Mouse (Mus musculus) left cerebral cortex, postnatal 36 days (tissue): ENCODE data around the gene Ascl3. TPM values are rescaled to one million over a fixed set of nuclear protein-coding genes. Genes with fewer than 3 reads are reported as not detected.
A peak's percentile ranks its signal among the peaks of the same experiment; 100 is the strongest.

ENCODE experiments used
- DNase-seq, 2 experiments: peaks; one replicate each; pipeline ENCODE4 v3.0.0; 2021 to 2022; ENCODE audit warnings: low spot score in 2 of 2, mixed read lengths in 1 of 2
- intact Hi-C: fragments of 180-260 bp; cut with DNase I; formaldehyde crosslinking; loops from one replicate; pipeline ENCODE4 v1.15.1; 2025
- total RNA-seq, 2 experiments: library from RNA; stranded (reverse); gene quantifications; 2 replicates each; pipeline ENCODE4 v1.2.3; 2021

The Ascl3 gene
- total RNA-seq = not detected

DNA sequence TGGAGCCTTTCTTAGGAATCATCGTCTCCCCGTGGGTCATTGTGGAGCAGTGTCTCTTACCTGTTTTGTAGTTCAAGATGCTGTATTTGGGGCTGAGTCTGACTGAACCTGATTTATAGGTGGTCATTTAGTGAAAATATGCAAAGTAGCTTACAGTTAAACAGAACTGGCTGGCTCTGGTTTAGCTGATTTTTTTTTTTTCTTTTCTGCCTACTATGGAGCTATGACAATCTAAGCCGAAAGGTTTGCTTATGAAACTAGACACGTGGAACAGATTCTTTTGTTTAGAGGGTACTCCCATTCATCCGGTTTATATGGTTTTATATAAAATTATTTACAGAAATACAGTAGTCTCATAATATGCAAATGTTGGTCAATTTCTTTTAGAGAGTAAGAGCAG lies at the start of gene Ascl3:
Gene Ascl3 (minus strand): TSS at position 101 of the 400 bp plus-strand sequence.
- intact Hi-C loops = no loop called here
- no peak for DNase-seq

DNA sequence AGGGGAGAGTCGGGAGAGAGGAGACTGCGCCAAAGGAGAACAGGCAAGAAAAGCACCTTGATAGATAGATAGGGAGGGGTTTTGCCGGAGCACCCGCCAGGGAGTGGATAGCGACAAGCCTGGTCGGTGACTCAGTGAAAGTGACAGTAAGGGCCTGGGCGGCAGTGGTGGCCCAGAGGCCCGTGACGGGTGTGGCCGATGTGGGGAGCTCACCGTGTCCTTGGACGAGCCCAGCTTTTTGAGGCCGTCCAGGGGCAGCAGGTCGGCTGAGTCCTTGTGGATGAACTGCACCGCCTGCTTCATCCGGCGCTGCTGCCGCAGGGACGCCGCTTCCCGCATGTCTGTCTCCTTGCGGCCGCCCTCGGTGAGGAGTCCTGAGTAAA lies 49.6 kb upstream of the Ascl3 start:
- intact Hi-C loops = no loop called here
- DNase-seq = no peak

DNA sequence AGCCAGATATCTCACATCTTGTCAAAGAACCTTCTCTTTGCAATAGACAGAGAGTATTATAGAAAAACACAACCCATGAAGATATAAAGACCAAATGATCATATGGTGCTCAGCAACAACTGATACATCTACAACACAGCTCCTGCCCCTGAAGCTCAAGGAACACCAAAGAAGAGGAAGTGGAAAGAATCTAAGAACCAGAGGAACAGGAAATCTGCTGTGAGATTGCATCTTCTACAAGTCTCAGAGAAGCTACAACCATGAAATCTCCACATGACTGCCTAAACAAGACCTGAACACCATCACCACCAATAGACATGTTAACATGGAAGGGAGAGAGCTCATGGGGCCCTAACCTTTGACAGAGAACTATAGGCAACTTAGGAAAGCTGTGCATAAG lies 40.7 kb upstream of the Ascl3 start:
- intact Hi-C loops = no loop called here
- no peak for DNase-seq

DNA sequence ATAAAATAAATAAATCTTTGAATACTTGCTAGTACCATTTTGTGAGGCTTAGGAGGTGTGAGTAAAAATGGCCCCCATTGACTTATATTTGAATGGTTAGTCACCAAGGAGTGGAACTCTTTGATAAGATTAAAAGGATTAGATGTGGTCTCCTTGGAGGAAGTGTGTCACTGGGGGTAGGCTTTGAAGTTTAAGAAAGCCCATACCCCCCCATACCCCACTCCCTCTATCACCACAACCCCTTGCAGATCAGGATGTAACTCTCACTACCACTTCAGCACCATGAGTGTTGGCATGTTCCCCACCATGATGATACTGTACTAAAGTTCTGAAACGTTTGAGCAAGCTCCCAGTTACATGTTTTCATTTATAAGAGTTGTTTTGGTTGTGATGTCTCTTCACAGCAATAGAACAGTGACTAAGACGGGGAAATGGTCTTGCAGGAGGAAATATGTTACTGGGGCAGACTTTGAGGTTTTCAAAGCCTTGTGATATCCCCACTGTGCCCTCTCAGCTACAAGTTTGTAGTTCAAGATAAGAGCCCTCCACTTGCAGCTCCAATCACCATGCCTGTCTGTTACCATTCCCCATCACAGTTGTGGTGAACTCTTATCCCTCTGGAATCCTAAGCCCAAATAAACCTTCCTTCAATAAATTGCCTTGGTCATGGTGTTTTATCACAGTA lies 37.3 kb upstream of the Ascl3 start:
- intact Hi-C loops = no loop called here
- no peak for DNase-seq

DNA sequence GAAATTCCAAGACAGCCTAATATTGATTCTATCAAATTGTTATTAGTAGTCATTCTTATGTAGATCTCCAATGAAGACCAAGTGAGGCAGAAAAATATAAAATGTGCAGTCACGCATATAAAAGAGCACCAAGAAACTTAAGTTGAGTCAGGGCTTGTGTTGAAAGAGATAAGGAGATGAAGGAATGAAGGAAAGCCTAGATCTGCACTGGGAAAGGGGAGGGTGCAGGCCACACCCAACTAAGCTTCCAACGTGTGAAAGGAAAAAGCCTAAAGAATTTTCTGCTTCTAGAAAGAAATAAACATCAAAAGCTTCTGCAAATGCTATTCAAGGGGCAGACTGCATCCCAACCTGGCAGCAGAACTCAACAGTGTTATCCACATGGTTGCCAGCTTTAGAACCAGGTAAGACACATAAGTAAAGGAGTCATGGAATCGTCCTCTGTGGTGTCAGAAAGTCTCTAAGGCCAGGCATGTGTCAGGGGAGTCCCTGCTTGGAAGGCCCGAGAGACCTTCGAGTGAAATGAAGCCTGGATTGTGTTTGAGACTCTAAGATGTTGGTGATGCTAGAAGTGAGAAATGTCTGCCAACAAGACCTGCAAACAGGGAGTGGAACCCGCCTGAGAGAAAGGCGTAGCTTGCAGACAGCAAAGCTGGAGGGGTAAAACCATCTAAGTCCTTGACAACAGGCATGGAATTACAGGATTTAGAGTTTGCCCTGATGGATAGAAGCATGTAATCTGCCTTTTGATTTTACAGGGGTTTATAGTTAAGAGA lies 36.2 kb upstream of the Ascl3 start:
- no peak for DNase-seq
- intact Hi-C loops = no loop called here

DNA sequence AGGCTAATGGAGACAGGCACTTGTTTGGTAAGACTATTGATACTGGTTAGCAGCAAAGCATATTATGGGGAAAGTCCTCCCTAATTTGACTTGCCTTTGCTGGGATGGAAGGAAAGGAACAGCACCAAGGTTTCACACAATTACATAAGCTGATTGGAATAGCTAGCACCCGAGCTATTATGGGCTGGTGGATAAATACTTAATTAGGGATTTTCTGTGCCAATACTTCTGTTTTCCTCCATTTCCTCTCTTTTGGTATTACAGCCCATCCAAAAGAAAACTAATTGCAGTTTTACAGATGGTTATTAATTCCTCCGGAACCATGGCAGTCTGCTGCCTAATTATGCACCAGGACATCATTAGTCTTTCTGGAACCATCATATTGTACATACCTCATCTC lies 32.5 kb upstream of the Ascl3 start:
- no peak for DNase-seq
- intact Hi-C loops = no loop called here

DNA sequence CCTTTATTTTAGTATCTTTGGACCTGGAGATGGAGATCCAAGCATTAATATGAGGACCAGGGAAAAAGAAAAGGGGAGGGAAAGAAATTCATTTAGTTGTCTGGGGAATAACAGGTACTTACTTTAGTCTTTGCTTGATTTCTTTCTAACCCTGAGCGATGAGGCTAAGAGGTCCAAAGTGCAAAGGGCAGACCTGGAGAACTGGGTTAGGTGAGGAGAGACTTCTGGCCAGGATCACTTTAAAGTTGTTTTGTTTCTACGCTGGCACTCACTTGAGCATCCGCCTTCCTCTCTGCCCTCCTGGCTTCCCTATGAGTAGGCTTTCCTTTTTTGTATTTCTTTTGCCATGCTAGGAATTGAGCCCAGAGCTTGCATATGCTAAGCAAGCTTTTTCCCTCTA lies 24.8 kb upstream of the Ascl3 start:
- no peak for DNase-seq
- intact Hi-C loops = loop anchor here (10.0 kb wide), 1 partner anchor 139 kb away; no protein-coding TSS in a partner anchor

DNA sequence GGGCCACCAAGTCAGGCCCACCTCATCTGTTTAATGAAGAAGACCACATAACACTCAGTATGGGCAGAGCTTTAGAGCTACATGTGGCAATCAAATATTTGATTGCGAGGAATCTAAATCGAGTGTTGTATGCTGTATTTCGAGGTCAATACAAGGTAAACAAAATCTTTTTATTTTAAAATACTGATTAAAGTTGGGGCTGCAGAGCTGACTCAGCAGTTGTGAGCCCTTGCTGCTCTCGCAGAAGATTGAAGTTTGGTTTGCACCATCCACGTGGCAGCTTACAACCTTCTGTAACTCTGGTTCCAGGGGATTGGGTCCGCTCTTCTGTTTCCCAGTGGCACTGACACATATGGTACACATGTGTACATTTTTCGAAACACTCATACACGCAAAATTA lies 22.5 kb upstream of the Ascl3 start:
- DNase-seq = no peak
- intact Hi-C loops = loop anchor here (10.0 kb wide), 1 partner anchor 141 kb away; no protein-coding TSS in a partner anchor

DNA sequence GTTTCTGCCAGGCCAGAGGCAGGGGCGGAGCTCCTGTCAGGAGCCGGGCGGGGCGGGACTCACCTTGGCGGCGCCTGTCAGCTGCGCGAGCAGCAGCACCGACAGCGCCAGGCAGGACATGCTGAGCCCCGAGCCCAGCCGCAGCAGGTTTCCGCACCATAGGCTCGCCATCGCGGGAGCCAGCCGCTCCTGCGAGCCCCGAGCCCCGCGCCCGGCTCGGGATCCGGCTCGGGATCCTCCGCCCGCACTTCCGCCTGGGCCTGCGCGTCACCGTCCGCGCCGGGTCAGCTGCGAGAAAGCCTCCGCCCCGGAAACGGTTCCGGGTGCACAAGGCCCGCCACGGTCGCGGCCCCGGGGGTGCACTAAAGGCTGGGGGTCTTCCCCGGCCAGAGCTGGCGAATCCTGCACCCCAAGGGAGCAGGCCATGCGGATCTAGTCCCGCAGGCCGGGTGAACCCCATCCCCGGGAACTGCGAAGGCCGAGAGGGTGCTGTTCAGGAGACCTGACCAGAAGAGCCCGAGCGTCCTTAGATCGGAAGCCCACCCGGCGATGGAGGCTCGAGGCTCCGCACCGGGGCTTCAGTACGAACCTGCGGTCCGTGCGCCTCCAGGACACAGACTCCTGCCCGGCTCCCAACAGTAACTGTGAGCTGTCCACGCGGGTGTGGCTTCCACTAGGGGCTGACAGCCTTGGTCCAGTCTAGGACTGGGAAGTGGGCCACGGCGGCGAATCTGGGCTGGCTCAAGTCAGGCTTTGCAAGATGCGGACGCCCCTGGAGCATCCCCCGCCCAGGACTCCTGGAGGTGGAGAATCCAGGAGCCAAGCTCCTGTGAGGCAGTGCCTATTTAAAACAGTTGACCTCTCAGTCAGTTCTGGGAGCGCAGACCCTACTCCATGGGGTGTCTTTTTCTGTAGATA lies 20.7 kb upstream of the Ascl3 start, which contains the start of gene Tmem9b:
Gene Tmem9b (minus strand): TSS at position 868 of the 918 bp plus-strand sequence.
- intact Hi-C loops = loop anchor here (10.0 kb wide), 1 partner anchor 143 kb away; no protein-coding TSS in a partner anchor
- peak; percentile 88 to 91 for DNase-seq

DNA sequence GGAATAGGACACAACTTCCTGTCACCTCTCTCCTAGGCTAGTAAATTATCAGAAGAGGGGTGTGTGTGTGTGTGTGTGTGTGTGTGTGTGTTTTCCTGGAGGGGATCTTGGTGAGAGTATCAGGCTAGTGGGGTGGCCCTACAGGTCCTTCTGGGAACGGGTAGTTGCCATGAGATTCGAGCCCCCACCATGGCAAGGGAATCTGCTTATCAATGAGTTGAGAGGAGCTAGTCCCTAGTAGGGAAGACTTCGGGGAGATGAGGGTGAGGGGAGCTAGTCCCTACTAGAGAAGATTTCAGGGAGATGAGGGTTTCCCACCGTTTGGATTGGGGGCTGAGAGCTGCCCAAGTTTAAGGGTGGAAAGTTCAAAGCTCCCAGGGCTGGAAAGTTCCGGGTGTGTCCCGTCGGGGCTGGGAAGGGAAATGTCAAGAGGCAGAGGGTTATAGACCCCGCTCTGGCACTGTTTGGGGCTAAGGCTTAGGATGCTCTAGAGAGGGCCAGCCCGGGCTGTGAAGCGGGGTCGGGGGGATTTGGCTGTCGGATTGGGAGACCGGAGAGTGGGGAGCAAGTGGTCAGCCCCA lies 20.0 kb upstream of the Ascl3 start:
- DNase-seq = no peak
- intact Hi-C loops = loop anchor here (10.0 kb wide), 1 partner anchor 143 kb away; no protein-coding TSS in a partner anchor

DNA sequence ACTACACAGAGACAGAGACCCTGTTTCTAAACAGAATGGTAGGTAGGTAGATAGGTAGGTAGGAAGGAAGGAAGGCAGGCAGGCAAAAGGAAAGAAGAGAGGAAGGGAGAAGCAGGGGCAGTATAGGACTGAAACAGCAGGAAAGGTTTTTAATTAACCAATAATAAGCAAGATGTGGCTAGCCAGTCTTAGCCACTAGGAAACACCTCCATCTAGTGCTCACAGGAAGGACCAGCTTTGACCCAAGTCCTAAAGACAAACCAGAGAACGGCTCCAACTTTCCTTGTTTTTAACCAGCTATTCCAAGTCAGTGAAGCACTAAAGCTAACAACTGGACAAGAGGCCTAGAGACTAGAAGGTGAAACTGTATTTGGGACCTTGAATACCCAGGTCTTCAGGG lies 16.2 kb upstream of the Ascl3 start:
- no peak for DNase-seq
- intact Hi-C loops = no loop called here

DNA sequence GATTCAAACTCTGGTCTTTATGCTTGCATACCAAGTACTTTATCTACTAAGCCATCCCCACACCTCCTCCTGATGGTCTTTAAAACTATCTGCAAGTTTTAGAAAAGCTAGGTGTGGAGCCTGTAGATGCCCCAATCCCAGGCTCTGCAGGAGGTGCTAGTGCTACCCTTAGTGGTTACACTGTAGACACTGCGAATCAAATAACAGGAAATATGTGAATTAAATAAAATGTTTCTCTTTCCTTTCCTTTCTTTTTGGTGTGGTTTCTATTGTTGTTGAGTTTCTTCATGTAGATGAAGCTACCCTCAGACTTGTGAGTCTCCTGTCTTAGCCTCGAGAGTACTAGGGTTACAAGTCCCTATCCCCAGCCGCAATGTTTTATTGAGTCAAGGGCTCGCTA lies 10.2 kb upstream of the Ascl3 start:
- no peak for DNase-seq
- intact Hi-C loops = no loop called here

DNA sequence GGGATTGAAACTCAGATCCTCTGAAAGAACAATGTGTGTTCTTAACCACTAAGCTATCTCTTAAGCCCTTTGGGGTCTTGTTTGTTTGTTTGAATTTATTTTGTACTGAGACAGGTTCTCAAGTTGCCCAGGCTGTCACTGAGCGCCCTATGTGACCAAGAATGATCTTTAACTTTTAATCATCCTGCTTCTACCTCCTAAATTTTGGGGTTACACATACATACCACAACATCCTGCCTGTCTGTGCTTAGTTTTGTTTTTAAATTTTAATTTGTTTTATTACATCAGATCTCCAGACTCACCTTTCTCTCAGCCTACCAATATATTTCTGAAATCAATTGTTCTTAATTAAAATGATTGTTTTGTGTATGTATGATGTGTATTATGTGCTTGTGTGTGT lies 9.5 kb upstream of the Ascl3 start:
- no peak for DNase-seq
- intact Hi-C loops = no loop called here

DNA sequence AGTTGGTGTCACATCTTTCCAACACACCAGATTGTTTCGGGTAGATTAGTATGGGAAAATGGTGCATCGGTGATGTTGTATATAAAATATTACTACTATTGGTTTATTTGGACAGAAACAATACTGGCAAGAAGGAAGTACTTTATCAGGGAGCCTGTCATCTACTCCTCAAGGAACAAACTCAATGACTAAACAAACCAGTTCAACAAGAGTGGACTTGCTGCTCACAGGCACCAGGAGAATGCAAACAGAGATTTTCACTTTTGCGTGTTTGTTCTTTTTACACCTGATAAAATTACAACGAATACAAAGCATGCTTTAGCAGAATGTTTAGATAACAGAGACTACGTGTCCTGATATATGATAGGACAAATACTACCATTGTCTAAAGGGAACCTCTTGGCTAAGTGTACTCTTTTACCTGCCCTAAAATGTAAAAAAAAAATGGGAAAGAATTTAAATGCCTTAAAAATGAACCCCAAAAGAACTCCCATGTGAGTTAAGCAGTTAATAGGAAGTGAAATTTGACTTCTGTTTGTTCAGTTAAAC lies 8.4 kb upstream of the Ascl3 start:
- intact Hi-C loops = no loop called here
- DNase-seq = no peak

DNA sequence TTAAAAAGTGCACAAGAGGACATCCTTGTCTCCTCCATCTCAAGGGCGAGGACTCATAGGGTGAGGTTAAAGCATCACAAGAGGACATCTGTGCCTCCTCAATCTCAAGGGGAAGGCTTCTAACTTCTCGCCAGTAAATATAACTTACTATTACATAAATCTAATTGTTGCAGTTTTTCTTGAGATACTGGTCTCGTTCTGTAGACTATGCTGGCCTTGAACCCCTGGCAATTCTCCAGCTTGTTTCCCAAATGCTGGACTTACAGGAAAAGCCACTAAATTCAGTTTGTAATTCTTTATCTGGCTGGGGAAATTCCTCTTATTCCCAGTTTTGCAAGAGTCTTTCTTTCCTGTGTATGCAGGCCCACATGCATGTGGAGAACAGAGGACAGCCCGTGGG lies 3.3 kb upstream of the Ascl3 start:
- no peak for DNase-seq
- intact Hi-C loops = no loop called here

DNA sequence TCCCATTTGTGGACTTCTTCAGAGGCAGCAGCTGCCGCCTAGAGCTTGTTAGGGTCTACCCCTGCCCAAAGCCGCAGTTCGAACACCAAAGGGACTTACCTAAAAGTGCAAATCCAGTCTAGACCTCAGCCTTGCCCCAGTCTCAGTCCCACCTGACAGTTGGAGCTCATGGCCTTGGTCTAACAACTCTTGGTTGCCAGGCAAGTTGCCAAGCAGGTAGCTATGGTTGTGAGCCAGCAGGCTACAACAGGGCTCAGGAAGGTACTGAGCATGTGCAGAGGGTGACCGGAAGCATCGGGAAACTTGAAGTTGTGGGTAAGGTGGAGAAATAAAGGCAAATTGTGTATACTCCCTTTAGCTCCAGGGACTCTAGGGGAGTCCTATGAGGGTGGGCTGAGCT lies 7.8 kb downstream of the Ascl3 start, which contains the start of gene BC051019:
Gene BC051019 (minus strand): TSS at position 154 of the 400 bp plus-strand sequence.
- intact Hi-C loops = no loop called here
- no peak for DNase-seq

DNA sequence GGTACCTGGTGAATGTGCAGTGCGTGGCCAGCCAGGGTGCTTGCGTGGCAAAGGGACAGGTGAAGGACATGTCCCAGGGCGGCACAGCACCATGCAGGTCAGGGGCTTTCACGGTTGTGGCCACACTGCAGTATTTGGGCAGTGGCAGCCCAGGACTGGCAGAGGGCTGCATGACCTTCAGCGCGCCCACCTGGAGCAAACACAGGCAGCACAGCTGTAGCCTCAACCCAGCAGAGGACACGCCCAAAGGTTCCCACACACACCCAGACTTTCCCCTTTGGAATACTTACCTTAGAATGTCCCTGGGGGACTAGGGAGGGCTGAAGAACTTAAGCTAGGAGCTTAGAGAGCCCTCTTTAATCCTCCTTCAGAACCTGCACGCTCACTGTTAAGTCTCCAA lies 8.4 kb downstream of the Ascl3 start:
- intact Hi-C loops = no loop called here
- no peak for DNase-seq

DNA sequence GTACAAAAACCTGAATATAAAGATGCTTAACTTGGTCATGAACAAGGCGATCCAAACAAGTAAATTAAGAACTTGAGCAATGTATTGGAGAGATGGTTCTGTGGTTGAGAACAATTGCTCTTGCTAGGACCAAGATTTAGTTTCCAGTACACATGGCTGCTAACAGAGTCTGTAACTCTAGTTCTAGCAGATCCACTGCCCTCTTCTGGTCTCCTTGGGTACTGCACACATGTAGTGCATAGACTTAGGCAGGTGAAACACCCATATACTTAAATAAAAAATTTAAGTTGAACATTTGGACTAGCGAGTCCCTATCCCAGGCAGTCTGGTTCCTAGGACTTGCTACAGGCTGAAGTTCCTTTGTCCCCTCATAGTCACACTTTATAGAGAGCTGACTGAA lies 8.9 kb downstream of the Ascl3 start:
- intact Hi-C loops = no loop called here
- no peak for DNase-seq

DNA sequence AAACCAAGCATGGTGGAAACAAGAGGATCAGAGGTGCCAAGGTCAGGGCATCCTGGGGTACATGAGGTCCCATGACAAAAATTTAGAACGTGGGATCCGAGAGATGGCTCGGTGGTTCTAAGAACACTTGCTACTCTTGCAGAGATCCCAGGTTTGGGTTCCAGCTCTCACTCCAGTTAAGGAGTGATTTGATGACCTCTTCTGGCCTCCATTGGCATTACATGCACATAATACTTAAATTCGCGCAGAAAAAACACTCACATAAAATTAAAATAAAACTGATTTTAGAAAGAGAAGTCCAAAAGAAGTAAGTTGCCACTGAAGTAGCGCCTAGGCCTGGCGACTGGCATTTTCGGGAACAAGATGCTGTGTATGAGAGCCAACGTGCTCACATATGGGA lies 12.2 kb downstream of the Ascl3 start:
- intact Hi-C loops = loop anchor here (5.0 kb wide), 1 partner anchor 192 kb away; no protein-coding TSS in a partner anchor
- no peak for DNase-seq
